Mouse (Mus musculus): ENCODE measurements around the gene Atp1b1. TPM values are rescaled to one million over a fixed set of nuclear protein-coding genes. Genes with fewer than 3 reads are reported as not detected.

Gene Atp1b1
- 129 TPM for total RNA-seq (2023)

GRCm38 (mm10) chr1:164458245-164458613, at the start of gene Atp1b1:
Gene Atp1b1, minus strand, starts transcription at chr1:164458355.

Other genes starting within 250 kb of the Atp1b1 start
- 8.8 TPM for gene Slc19a2, start 209.3 kb downstream of the Atp1b1 start, total RNA-seq (2023)
- gene Ccdc181, start 182.8 kb downstream of the Atp1b1 start, total RNA-seq (2023), result 4.5 TPM
- 9.4 TPM for gene Nme7, start 154.2 kb downstream of the Atp1b1 start, total RNA-seq (2023)
- gene Blzf1, start 150.9 kb downstream of the Atp1b1 start, total RNA-seq (2023), result 21.3 TPM

All from CD8-positive naive resting alpha-beta T cell, adult 57 days (primary cell).